14 mouse cellular contexts compared by ENCODE assay signal in genomic region chr7:56146424-56146823, GRCm38 (mm10).
"Had no signal": no experiment of that assay in that cellular context is flagged by ENCODE, and none has a peak within 500 bp of the region (broad histone marks: within the 10 kb centered on the region; RNA-seq: fewer than 3 reads in every experiment).

No protein-coding gene starts in this region.

- H3K4me3 ChIP-seq: midbrain, embryonic 10.5 days; midbrain, embryonic 12.5 days; midbrain, embryonic 15.5 days; neural tube, embryonic 12.5 days; stomach, embryonic 15.5 days had no signal

- H3K9me3 ChIP-seq: midbrain, embryonic 10.5 days; midbrain, embryonic 12.5 days; midbrain, embryonic 15.5 days; neural tube, embryonic 12.5 days; stomach, embryonic 15.5 days had no signal

- DNase-seq: lung, adult 18-20 months; lung, embryonic 14.5 days; lung, postnatal 10 days; lung, postnatal 4 days; right cerebral cortex, postnatal 14 days; thymus, adult 2 months; thymus, postnatal 25 days; thymus, postnatal 4 days had no signal

- H3K27me3 ChIP-seq: midbrain, embryonic 12.5 days; midbrain, embryonic 15.5 days; neural tube, embryonic 12.5 days; stomach, embryonic 15.5 days had no signal

- H3K4me1 ChIP-seq: midbrain, embryonic 10.5 days; midbrain, embryonic 12.5 days; midbrain, embryonic 15.5 days; neural tube, embryonic 12.5 days; stomach, embryonic 15.5 days had no signal

- H3K27ac ChIP-seq: midbrain, embryonic 10.5 days; midbrain, embryonic 12.5 days; midbrain, embryonic 15.5 days; neural tube, embryonic 12.5 days; stomach, embryonic 15.5 days; stomach, postnatal 0 days had no signal

- ATAC-seq: midbrain, embryonic 15.5 days had no signal

- H3K9ac ChIP-seq: lung, embryonic 14.5 days; midbrain, embryonic 12.5 days; midbrain, embryonic 15.5 days; neural tube, embryonic 12.5 days; stomach, embryonic 15.5 days had no signal
